Mouse (Mus musculus): ENCODE data around the gene Eya4.

- TF ChIP-seq CTCF (IDR thresholded peaks at IDR 0.05; ENCODE audit: low read depth, low read length) (no peak), POLR2A (IDR thresholded peaks at IDR 0.05; ENCODE audit: extremely low read depth, insufficient read depth, low read length) (no peak)
These were observed 154.2 kb downstream of the Eya4 start for GRCm38 (mm10) chr10:23196336-23196735.

All from liver, adult 2 months (tissue).